Mouse (Mus musculus) embryonic facial prominence, embryonic 11.5 days (tissue): Measurements from ENCODE around the gene Olfr492. TPM values are rescaled to one million over a fixed set of nuclear protein-coding genes. Genes with fewer than 3 reads are reported as not detected.

Source experiments
- ATAC-seq: fragments of 200-750 bp; cut with Nextera tagmentation; replicated peaks from 2 replicates; pipeline ENCODE4 v1.8.0; 2017; ENCODE audit warnings: low read depth; ENCODE audit not compliant: insufficient number of reproducible peaks, low FRiP score, low TSS enrichment
- DNase-seq: peaks from one replicate; pipeline ENCODE4 v3.0.0-alpha.2; 2015; ENCODE audit warnings: low spot score
- H3K27ac ChIP-seq: fragments of 300-500 bp; sonication (generic); replicated peaks from 2 replicates; pipeline ENCODE4 v1.5.1; 2014; ENCODE audit warnings: mild to moderate bottlenecking, low read depth, low read length, control low read depth
- H3K27me3 ChIP-seq: fragments of 300-500 bp; sonication (generic); 2 replicates; pipeline ENCODE4 v1.6.1; 2014; ENCODE audit warnings: mild to moderate bottlenecking, low read length, moderate library complexity, mixed read lengths; ENCODE audit not compliant: control insufficient read depth, insufficient read depth
- H3K36me3 ChIP-seq: fragments of 300-500 bp; sonication (generic); replicated peaks from 2 replicates; pipeline ENCODE4 v1.6.1; 2014; ENCODE audit warnings: low read depth, mild to moderate bottlenecking, low read length, moderate library complexity, mixed read lengths; ENCODE audit not compliant: control insufficient read depth, insufficient read depth
- H3K4me1 ChIP-seq: fragments of 300-500 bp; sonication (generic); 2 replicates; pipeline ENCODE4 v1.6.1; 2014; ENCODE audit warnings: low read length, mixed read lengths; ENCODE audit not compliant: control insufficient read depth, insufficient read depth
- H3K4me2 ChIP-seq: fragments of 300-500 bp; sonication (generic); 2 replicates; pipeline ENCODE4 v1.6.1; 2014; ENCODE audit warnings: low read depth, mild to moderate bottlenecking, control low read depth, low read length, moderate library complexity
- H3K4me3 ChIP-seq: fragments of 300-500 bp; sonication (generic); 2 replicates; pipeline ENCODE4 v1.5.1; 2014; ENCODE audit warnings: low read depth, low read length, control low read depth
- H3K9ac ChIP-seq: fragments of 300-500 bp; sonication (generic); replicated peaks from 2 replicates; pipeline ENCODE4 v1.6.1; 2014; ENCODE audit warnings: mild to moderate bottlenecking, control low read depth, low read length
- H3K9me3 ChIP-seq: fragments of 300-500 bp; sonication (generic); replicated peaks from 2 replicates; pipeline ENCODE4 v1.6.1; 2016; ENCODE audit warnings: mild to moderate bottlenecking, low read length, inconsistent platforms, mixed read lengths; ENCODE audit not compliant: control insufficient read depth
- WGBS: fragments of 180-500 bp; shearing (Covaris S2); extraction: QIAGEN DNeasy Blood & Tissue Kit; methylation state at CpG from one replicate; pipeline ENCODE4 v1.1.7; 2014; 5-methylcytosine and 5-hydroxymethylcytosine counted together
- polyA plus RNA-seq: library from polyadenylated mRNA; unstranded; fragments of >200 nt; fragmentation: Nextera tagmentation; extraction: Ambion mirVana; gene quantifications from 2 replicates; pipeline ENCODE4 v1.2.1, GENCODE M21; 2014

The Olfr492 gene
- polyA plus RNA-seq = not detected in 2 replicates

GRCm38 (mm10) chr7:108323574-108323973 lies at the start of gene Olfr492:
Gene Olfr492, minus strand, starts transcription at chr7:108323674.
- Histone ChIP-seq H3K27me3 (no peaks in the 10 kb centered on the region), H3K4me2 (no peak within 1 kb of the TSS), H3K4me1 (no peaks in the 10 kb centered on the region), H3K9me3 (no peaks in the 10 kb centered on the region), H3K27ac (no peak within 1 kb of the TSS), H3K4me3 (no peak within 1 kb of the TSS), H3K9ac (no peak within 1 kb of the TSS), H3K36me3 (no peaks in the 10 kb centered on the region)
- no peak for ATAC-seq
- WGBS = 84% methylated on average over 2 of the region's 2 CpGs
- no peak for DNase-seq

GRCm38 (mm10) chr7:108365035-108365434 lies 41.6 kb upstream of the Olfr492 start, which contains the start of gene Olfr494:
Gene Olfr494, plus strand, starts transcription at chr7:108365335.
- no peak for DNase-seq
- Histone ChIP-seq H3K36me3 (no peaks in the 10 kb centered on the region), H3K4me3 (no peak within 1 kb of the TSS), H3K4me1 (no peaks in the 10 kb centered on the region), H3K4me2 (no peak within 1 kb of the TSS), H3K27me3 (no peaks in the 10 kb centered on the region), H3K27ac (no peak within 1 kb of the TSS), H3K9ac (no peak within 1 kb of the TSS), H3K9me3 (no peaks in the 10 kb centered on the region)
- WGBS = 80% methylated on average over 3 of the region's 3 CpGs
- ATAC-seq = no peak

GRCm38 (mm10) chr7:108346879-108347278 lies 23.4 kb upstream of the Olfr492 start, which contains the start of gene Olfr493:
Gene Olfr493, minus strand, starts transcription at chr7:108346979.
- Histone ChIP-seq H3K4me1 (no peaks in the 10 kb centered on the region), H3K27ac (no peak within 1 kb of the TSS), H3K9ac (no peak within 1 kb of the TSS), H3K27me3 (no peaks in the 10 kb centered on the region), H3K4me3 (no peak within 1 kb of the TSS), H3K4me2 (no peak within 1 kb of the TSS), H3K9me3 (no peaks in the 10 kb centered on the region), H3K36me3 (no peaks in the 10 kb centered on the region)
- 63% methylated on average over 1 of the region's 1 CpGs for WGBS
- ATAC-seq (no peak), DNase-seq (no peak)

- ATAC-seq (no peak), DNase-seq (no peak)
- H3K27ac ChIP-seq = no peak within 1 kb of the TSS
- no peak within 1 kb of the TSS for H3K9ac ChIP-seq
- H3K4me3 ChIP-seq = no peak within 1 kb of the TSS
- no peaks in the 10 kb centered on the region for H3K36me3 ChIP-seq
- no peaks in the 10 kb centered on the region for H3K4me1 ChIP-seq
- no peaks in the 10 kb centered on the region for H3K9me3 ChIP-seq
- WGBS = 68% methylated on average over 1 of the region's 1 CpGs
- no peaks in the 10 kb centered on the region for H3K27me3 ChIP-seq
- no peak within 1 kb of the TSS for H3K4me2 ChIP-seq
These were observed 10.3 kb downstream of the Olfr492 start, which contains the start of gene Olfr491 for GRCm38 (mm10) chr7:108313151-108313550. Gene Olfr491, plus strand, starts transcription at chr7:108313451.

GRCm38 (mm10) chr7:108288834-108289233 lies 34.6 kb downstream of the Olfr492 start, which contains the start of gene Olfr490:
Gene Olfr490, minus strand, starts transcription at chr7:108288934.
- Histone ChIP-seq H3K4me2 (no peak within 1 kb of the TSS), H3K9me3 (no peaks in the 10 kb centered on the region), H3K36me3 (no peaks in the 10 kb centered on the region), H3K27me3 (no peaks in the 10 kb centered on the region), H3K27ac (no peak within 1 kb of the TSS), H3K4me3 (no peak within 1 kb of the TSS), H3K4me1 (no peaks in the 10 kb centered on the region), H3K9ac (no peak within 1 kb of the TSS)
- no peak for DNase-seq
- no peak for ATAC-seq

Other genes with a start within 250 kb of the Olfr492 start
- not detected in 2 replicates for gene Olfr481, start 243.8 kb downstream of the Olfr492 start, polyA plus RNA-seq
- 0.10 TPM in 1 of 2 replicates, not detected in the other for gene Olfr482, start 226.1 kb downstream of the Olfr492 start, polyA plus RNA-seq
- gene Olfr483, start 222.8 kb downstream of the Olfr492 start, polyA plus RNA-seq = 0.07 TPM in 1 of 2 replicates, not detected in the other
- not detected in 2 replicates for gene Olfr484, start 196.2 kb downstream of the Olfr492 start, polyA plus RNA-seq
- gene Olfr485, start 163.8 kb downstream of the Olfr492 start, polyA plus RNA-seq = not detected in 2 replicates
- not detected in 2 replicates for gene Olfr486, start 150.9 kb downstream of the Olfr492 start, polyA plus RNA-seq
- not detected in 2 replicates for gene Olfr487, start 109.0 kb downstream of the Olfr492 start, polyA plus RNA-seq
- not detected in 2 replicates for gene Olfr488, start 65.3 kb downstream of the Olfr492 start, polyA plus RNA-seq
- gene Olfr490, start 34.7 kb downstream of the Olfr492 start, polyA plus RNA-seq = not detected in 2 replicates
- gene Olfr491, start 10.2 kb downstream of the Olfr492 start, polyA plus RNA-seq = not detected in 2 replicates
- gene Olfr493, start 23.3 kb upstream of the Olfr492 start, polyA plus RNA-seq = not detected in 2 replicates
- not detected in 2 replicates for gene Olfr494, start 41.7 kb upstream of the Olfr492 start, polyA plus RNA-seq
- not detected in 2 replicates for gene Olfr495, start 69.5 kb upstream of the Olfr492 start, polyA plus RNA-seq
- gene Olfr497, start 96.7 kb upstream of the Olfr492 start, polyA plus RNA-seq = not detected in 2 replicates
- gene Olfr498, start 141.7 kb upstream of the Olfr492 start, polyA plus RNA-seq = not detected in 2 replicates
- not detected in 2 replicates for gene Olfr502, start 201.4 kb upstream of the Olfr492 start, polyA plus RNA-seq
- gene Olfr503, start 220.9 kb upstream of the Olfr492 start, polyA plus RNA-seq = not detected in 2 replicates
- gene Olfr504, start 242.1 kb upstream of the Olfr492 start, polyA plus RNA-seq = not detected in 2 replicates